ENCODE assay signal across 16 mouse cellular contexts in the genomic region with DNA sequence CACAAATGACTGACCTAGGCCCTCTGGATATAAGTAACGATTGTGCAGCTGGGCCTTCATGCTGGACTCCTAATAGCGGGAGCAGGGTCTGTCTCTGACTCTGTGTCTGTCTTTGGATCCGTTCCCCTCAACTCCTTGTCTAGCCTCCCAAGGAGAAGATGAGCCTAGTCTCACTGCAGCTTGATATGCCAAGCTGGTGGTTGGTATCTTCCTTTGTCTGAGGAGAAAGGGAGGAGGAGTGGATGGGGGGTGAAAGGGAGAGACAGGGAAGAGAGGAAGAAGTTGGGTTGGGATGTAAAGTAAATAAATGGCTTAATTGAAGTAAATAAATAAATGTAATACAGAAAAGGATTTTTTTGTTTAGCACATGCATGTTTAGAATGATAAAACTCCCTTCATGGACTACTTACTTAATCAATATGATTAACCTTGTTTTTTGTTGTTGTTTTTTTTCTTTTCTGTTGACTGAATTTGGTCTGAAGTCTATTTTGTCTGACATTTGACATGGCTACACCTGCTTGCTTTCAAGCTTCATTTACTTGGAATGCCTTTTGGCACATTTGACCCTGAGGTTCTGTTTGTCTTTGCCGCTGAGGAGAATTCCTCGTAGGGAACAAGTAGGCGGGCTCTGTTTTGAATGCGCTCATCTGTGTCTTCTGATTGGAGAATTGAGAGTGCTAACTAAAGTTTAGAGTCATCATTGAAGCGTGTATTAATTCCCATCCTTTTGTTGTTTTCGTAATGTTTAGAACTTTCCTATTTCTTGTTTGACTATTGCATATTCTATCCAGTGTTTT.
DNase-seq lines count a peak whose midpoint lies in the region; ATAC-seq and TF ChIP-seq lines count a peak whose summit lies in the region.
"Had no signal": no experiment of that assay in that cellular context is flagged by ENCODE, and none has a peak within 500 bp of the region (broad histone marks: within the 10 kb centered on the region; RNA-seq: fewer than 3 reads in every experiment).

No protein-coding gene starts in this region.

- H3K9ac ChIP-seq in kidney, embryonic 16.5 days (replicated peaks; ENCODE audit: low read length): no peak overlapping the region
- H3K9ac ChIP-seq: forebrain, embryonic 13.5 days; forebrain, postnatal 0 days; heart, embryonic 13.5 days; hindbrain, embryonic 13.5 days had no signal

- 49% methylated on average over 9 of the region's 9 CpGs for WGBS in kidney, adult 2 months
- WGBS in kidney, embryonic 16.5 days: 51% methylated on average over 9 of the region's 9 CpGs

- no peak overlapping the region for H3K4me2 ChIP-seq in kidney, embryonic 16.5 days (replicated peaks; ENCODE audit: low read depth, low read length)
- H3K4me2 ChIP-seq: forebrain, embryonic 13.5 days; heart, embryonic 13.5 days; hindbrain, embryonic 13.5 days had no signal

- H3K9me3 ChIP-seq in kidney, embryonic 16.5 days (ENCODE audit: low read length): peaks cover 5% of the 10 kb centered on the region

- H3K4me1 ChIP-seq in kidney, adult 2 months (ENCODE audit: control insufficient read depth, insufficient read depth, low read length): no peaks in the 10 kb centered on the region
- H3K4me1 ChIP-seq in kidney, embryonic 16.5 days (ENCODE audit: insufficient read depth, low read length): 0 out of 2 replicates have a peak, but pooled peaks cover 4% of the 10 kb centered on the region
- H3K4me1 ChIP-seq: forebrain, embryonic 13.5 days; heart, embryonic 13.5 days; hindbrain, embryonic 13.5 days had no signal

- no peak for TF ChIP-seq CTCF in kidney, adult 2 months (conservative IDR thresholded peaks at IDR 0.05; ENCODE audit: insufficient read depth, insufficient read length, low read depth, low read length)

- intact Hi-C loops in heart, postnatal 36 days (cut with DNase I): no loop called here

- ATAC-seq in kidney, embryonic 16.5 days (ENCODE audit: low FRiP score, low TSS enrichment): peak; percentile 62; the same call in 1 of the 2 replicates
- ATAC-seq in megakaryocyte-erythroid progenitor cell, adult 5-6 weeks (replicated peaks; ENCODE audit: low FRiP score, low TSS enrichment, poor library complexity, severe bottlenecking): no peak
- ATAC-seq: forebrain, embryonic 13.5 days; forebrain, postnatal 0 days; hindbrain, postnatal 0 days had no signal

- H3K27ac ChIP-seq in kidney, adult 2 months (ENCODE audit: insufficient read depth, low read depth, low read length): no peak overlapping the region
- H3K27ac ChIP-seq in kidney, embryonic 16.5 days (ENCODE audit: low read length): 0 out of 2 replicates have a peak overlapping the region, but pooled peaks have one; percentile 43
- H3K27ac ChIP-seq: forebrain, embryonic 13.5 days; heart, embryonic 13.5 days; hindbrain, embryonic 13.5 days; hindbrain, postnatal 0 days had no signal

- TF ChIP-seq POLR2A in kidney, adult 2 months (IDR thresholded peaks at IDR 0.05; ENCODE audit: low read depth, low read length): no peak

- no peak overlapping the region for H3K4me3 ChIP-seq in kidney, adult 2 months (ENCODE audit: insufficient read depth, low read depth, low read length)
- no peak overlapping the region for H3K4me3 ChIP-seq in kidney, embryonic 16.5 days (ENCODE audit: low read length)
- H3K4me3 ChIP-seq: forebrain, embryonic 13.5 days; heart, embryonic 13.5 days; hindbrain, embryonic 13.5 days had no signal

- H3K36me3 ChIP-seq in kidney, adult 2 months (ENCODE audit: control insufficient read depth, insufficient read depth, low read length): no peaks in the 10 kb centered on the region
- no peaks in the 10 kb centered on the region for H3K36me3 ChIP-seq in kidney, embryonic 16.5 days (ENCODE audit: insufficient read depth, low read length)
- H3K36me3 ChIP-seq: heart, embryonic 13.5 days; hindbrain, embryonic 13.5 days had no signal

- peak; percentile 30 for DNase-seq in kidney, adult 2 months
- DNase-seq in kidney, postnatal 10 days: no peak
- DNase-seq in retina, postnatal 1 day: peak; percentile 20
- DNase-seq in retina, embryonic 14.5 days (ENCODE audit: low spot score): no peak
- DNase-seq in heart, postnatal 36 days: no peak
- DNase-seq: adrenal gland, adult 8-10 months; adrenal gland, postnatal 36 days; cerebellum, adult 2 months; forebrain, postnatal 0 days; gastrocnemius, postnatal 25 days had no signal

- H3K27me3 ChIP-seq in kidney, adult 2 months (replicated peaks; ENCODE audit: control insufficient read depth, insufficient read depth, low read length): no peaks in the 10 kb centered on the region
- no peaks in the 10 kb centered on the region for H3K27me3 ChIP-seq in kidney, embryonic 16.5 days (ENCODE audit: insufficient read depth, low read length)
- H3K27me3 ChIP-seq: forebrain, embryonic 13.5 days; heart, embryonic 13.5 days; hindbrain, embryonic 13.5 days had no signal

Comparison
In these comparisons a context has a peak if more than half of its experiments do, and no peak if none do; other contexts are left out.
1. DNase-seq: peak in kidney, adult 2 months (single experiment) and retina, postnatal 1 day (single experiment); none in kidney, postnatal 10 days (single experiment), retina, embryonic 14.5 days (single experiment) and heart, postnatal 36 days (0 of 2).